Mouse (Mus musculus) liver, postnatal 0 days (tissue): ENCODE results near the gene Srrm1. TPM values are rescaled to one million over a fixed set of nuclear protein-coding genes. Genes with fewer than 3 reads are reported as not detected.

Experiments
- ATAC-seq: fragments of 200-750 bp; cut with Nextera tagmentation; 2 replicates; pipeline ENCODE4 v1.8.0; 2017; ENCODE audit warnings: mild to moderate bottlenecking, moderate library complexity
- DNase-seq: peaks from one replicate; pipeline ENCODE4 v3.0.0-alpha.2; 2016
- H3K27ac ChIP-seq: fragments of 300-500 bp; sonication (generic); 2 replicates; pipeline ENCODE4 v1.5.1; 2014; ENCODE audit warnings: antibody characterized with exemption, moderate library complexity, mild to moderate bottlenecking, low read depth
- H3K27me3 ChIP-seq: fragments of 300-500 bp; sonication (generic); 2 replicates; pipeline ENCODE4 v1.6.1; 2014; ENCODE audit warnings: low read length, control low read depth, mixed read lengths; ENCODE audit not compliant: insufficient read depth
- H3K36me3 ChIP-seq: fragments of 300-500 bp; sonication (generic); replicated peaks from 2 replicates; pipeline ENCODE4 v1.6.1; 2014; ENCODE audit warnings: mild to moderate bottlenecking, control low read depth, low read length, moderate library complexity, mixed read lengths; ENCODE audit not compliant: insufficient read depth
- H3K4me1 ChIP-seq: fragments of 300-500 bp; sonication (generic); 2 replicates; pipeline ENCODE4 v1.6.1; 2014; ENCODE audit warnings: antibody characterized with exemption, mild to moderate bottlenecking, control low read depth; ENCODE audit not compliant: insufficient read depth
- H3K4me2 ChIP-seq: fragments of 300-500 bp; sonication (generic); 2 replicates; pipeline ENCODE4 v1.6.1; 2014; ENCODE audit warnings: low read depth, mild to moderate bottlenecking, low read length, moderate library complexity, mixed read lengths
- H3K4me3 ChIP-seq: fragments of 300-500 bp; sonication (generic); 2 replicates; pipeline ENCODE4 v1.5.1; 2014; ENCODE audit warnings: low read depth, low read length
- H3K9ac ChIP-seq: fragments of 300-500 bp; sonication (generic); replicated peaks from 2 replicates; pipeline ENCODE4 v1.6.1; 2014; ENCODE audit warnings: mild to moderate bottlenecking, moderate library complexity
- H3K9me3 ChIP-seq: fragments of 300-500 bp; sonication (generic); 2 replicates; pipeline ENCODE4 v1.6.1; 2016; ENCODE audit warnings: mild to moderate bottlenecking, control low read depth, low read length, mixed read lengths
- CTCF ChIP-seq: sonication (generic); IDR thresholded peaks from 2 replicates; pipeline ENCODE4 v1.5.1; 2016; ENCODE audit warnings: antibody characterized with exemption, low read depth
- EP300 ChIP-seq: IDR thresholded peaks from 2 replicates; pipeline ENCODE4 v1.6.1; 2016; ENCODE audit warnings: antibody characterized with exemption, low read depth, mild to moderate bottlenecking
- WGBS: fragments of 180-500 bp; shearing (Covaris S2); extraction: QIAGEN DNeasy Blood & Tissue Kit; methylation state at CpG from one replicate; pipeline ENCODE4 v1.1.7; 2014; ENCODE audit not compliant: insufficient replicate concordance; 5-methylcytosine and 5-hydroxymethylcytosine counted together
- polyA plus RNA-seq: library from polyadenylated mRNA; unstranded; fragments of >200 nt; fragmentation: Nextera tagmentation; extraction: Ambion mirVana; gene quantifications from 2 replicates; pipeline ENCODE4 v1.2.1, GENCODE M21; 2015

Gene Srrm1
- polyA plus RNA-seq, 1 experiment from 2014 or later, result 90.6 TPM

DNA sequence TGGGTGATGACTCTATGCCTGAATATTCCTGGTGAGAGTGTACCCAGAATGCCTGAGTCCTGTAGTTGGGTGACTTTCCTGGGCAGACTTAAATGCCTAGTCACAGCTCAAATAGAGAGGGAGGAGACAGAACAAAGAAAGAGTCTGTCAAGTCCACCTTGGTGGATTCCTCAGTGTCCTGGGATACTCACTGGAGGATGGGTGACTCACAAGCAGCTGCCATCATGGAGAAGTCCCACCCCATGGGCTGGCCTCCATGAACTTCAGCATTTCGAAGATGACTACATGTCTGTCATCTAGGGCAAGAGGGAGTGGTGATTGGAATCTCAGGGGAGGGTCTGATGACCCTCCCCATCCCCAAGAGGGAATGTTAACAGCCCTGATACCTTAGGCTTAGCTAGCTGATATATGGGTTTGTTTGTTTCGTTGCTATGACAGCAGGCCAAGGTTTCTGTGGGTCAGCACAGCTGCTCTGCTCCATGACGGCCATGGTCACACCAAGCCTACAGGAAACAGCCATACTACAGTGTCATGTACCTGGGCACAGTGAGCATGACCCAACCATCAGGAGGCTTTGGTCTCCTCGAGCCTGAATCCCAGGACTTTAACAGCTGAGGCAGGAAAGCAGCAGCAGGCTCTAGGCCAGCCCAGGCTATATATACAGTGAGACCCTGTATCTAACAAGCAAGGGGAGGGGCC is 76.3 kb downstream of the Srrm1 start:
- no peaks in the 10 kb centered on the region for H3K36me3 ChIP-seq
- peak overlapping the region; percentile 40; the same call in 1 of the 2 replicates for H3K27ac ChIP-seq
- no peak overlapping the region for H3K4me2 ChIP-seq
- no peak overlapping the region for H3K9ac ChIP-seq
- peaks cover 19% of the 10 kb centered on the region for H3K4me1 ChIP-seq
- no peak for TF ChIP-seq EP300
- no peak for TF ChIP-seq CTCF
- DNase-seq (no peak), ATAC-seq (no peak)
- WGBS, result 57% methylated on average over 4 of the region's 4 CpGs
- H3K27me3 ChIP-seq, result no peaks in the 10 kb centered on the region
- no peak overlapping the region for H3K4me3 ChIP-seq
- H3K9me3 ChIP-seq, result no peaks in the 10 kb centered on the region

DNA sequence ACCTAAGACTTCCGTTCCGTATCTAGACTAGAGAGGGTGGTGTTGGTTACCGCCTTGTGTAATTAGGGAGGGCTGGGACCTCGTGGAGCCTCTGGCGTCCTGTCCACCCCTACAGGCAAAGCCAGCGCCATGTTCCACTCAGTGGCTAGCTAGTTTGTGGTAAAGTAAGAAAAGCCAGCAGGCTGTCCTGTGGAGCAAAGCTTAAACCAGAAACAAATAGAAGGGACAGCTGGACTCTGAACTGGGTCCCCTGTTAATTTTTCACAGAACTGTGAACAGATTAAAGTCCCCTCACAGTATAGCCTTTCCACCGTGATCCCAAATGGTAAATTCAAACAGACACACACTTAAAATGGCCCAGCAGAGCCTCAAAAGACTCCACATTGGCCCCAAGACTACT is 78.4 kb downstream of the Srrm1 start:
- Histone ChIP-seq H3K4me2 (no peak overlapping the region), H3K4me3 (no peak overlapping the region), H3K36me3 (no peaks in the 10 kb centered on the region), H3K9me3 (no peaks in the 10 kb centered on the region), H3K27me3 (no peaks in the 10 kb centered on the region), H3K4me1 (peaks cover 28% of the 10 kb centered on the region), H3K27ac (peak overlapping the region; percentile 85), H3K9ac (no peak overlapping the region)
- WGBS, result 56% methylated on average over 7 of the region's 7 CpGs
- ATAC-seq (no peak), DNase-seq (no peak)
- TF ChIP-seq CTCF, result 0 out of 2 replicates have a peak, but pooled peaks have one; percentile 6
- TF ChIP-seq EP300, result no peak

DNA sequence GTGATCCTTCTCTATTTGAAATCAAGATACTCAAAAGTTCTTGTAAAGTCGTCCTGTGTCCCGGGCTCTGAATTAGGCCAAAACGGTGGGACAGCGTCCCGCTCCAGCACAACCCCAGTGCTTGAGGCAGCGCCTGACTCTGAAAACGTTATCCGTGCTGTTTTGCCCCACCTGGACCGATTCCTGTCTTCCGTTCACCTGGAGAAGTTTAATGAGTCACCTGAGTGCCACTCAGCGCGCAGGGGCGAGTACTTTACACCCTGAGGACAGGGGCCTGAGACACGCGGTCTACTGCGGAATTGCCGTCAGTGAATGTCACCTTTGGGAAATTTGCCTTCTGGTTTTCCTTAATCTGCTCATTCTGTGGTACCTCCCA is 79.8 kb downstream of the Srrm1 start:
- no peak for TF ChIP-seq CTCF
- Histone ChIP-seq H3K27me3 (no peaks in the 10 kb centered on the region), H3K9me3 (no peaks in the 10 kb centered on the region), H3K4me2 (peak overlapping the region; percentile 85), H3K36me3 (peaks cover 6% of the 10 kb centered on the region; the same call in 1 of the 2 replicates), H3K4me1 (peaks cover 38% of the 10 kb centered on the region), H3K9ac (peak overlapping the region; percentile 66), H3K4me3 (peak overlapping the region; percentile 44), H3K27ac (peak overlapping the region; percentile 85)
- ATAC-seq (no peak), DNase-seq (peak; percentile 49)
- 6% methylated on average over 17 of the region's 17 CpGs for WGBS

DNA sequence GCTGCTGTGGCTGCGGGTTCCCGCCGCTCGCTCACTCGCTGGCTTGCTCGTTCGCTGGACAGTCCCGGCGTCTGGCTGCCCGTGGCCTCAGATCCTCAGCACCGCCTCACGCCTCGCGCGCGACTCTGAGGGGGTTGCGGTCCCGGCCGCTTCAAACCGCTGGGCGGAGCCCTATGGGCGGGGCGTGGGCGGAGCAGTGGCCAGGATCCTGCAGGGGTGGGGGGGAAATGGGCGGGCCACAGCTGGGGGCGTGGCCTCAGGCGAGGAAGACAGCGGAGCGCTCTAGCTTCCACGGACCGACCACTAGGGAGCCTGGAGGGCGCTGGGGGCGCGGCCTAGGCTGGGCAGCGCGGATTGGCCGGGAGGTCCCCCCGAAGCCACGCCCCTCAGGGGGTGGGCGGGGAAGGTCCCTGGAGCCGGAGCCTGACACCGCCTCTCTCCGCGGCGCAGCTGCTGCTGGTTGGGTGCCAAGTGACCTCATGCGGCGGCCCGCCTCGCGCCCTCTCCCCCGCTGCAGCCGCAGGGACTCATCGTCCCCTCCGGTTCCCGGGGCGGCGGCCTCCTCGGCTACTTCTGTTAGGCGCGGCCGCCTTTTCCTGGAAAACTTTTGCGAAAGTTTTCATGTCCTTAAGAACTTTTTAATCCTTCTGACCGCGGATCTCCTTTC is 80.3 kb downstream of the Srrm1 start, which contains the start of gene Clic4:
Clic4 (minus strand) TSS at position 175 of the 667 bp plus-strand sequence.
- H3K4me1 ChIP-seq, result peaks cover 43% of the 10 kb centered on the region
- DNase-seq (peak; percentile 100), ATAC-seq (peak; percentile 94)
- peak within 1 kb of the TSS; percentile 95 for H3K9ac ChIP-seq
- H3K9me3 ChIP-seq, result no peaks in the 10 kb centered on the region
- peak within 1 kb of the TSS; percentile 88 for H3K4me3 ChIP-seq
- WGBS, result under 1% methylated on average over 61 of the region's 64 CpGs
- peaks cover 6% of the 10 kb centered on the region; the same call in 1 of the 2 replicates for H3K36me3 ChIP-seq
- TF ChIP-seq CTCF (peak; percentile 57), EP300 (peak; percentile 45; the same call in 1 of the 2 replicates)
- peak within 1 kb of the TSS; percentile 85 for H3K4me2 ChIP-seq
- no peaks in the 10 kb centered on the region for H3K27me3 ChIP-seq
- peak within 1 kb of the TSS; percentile 97 for H3K27ac ChIP-seq

DNA sequence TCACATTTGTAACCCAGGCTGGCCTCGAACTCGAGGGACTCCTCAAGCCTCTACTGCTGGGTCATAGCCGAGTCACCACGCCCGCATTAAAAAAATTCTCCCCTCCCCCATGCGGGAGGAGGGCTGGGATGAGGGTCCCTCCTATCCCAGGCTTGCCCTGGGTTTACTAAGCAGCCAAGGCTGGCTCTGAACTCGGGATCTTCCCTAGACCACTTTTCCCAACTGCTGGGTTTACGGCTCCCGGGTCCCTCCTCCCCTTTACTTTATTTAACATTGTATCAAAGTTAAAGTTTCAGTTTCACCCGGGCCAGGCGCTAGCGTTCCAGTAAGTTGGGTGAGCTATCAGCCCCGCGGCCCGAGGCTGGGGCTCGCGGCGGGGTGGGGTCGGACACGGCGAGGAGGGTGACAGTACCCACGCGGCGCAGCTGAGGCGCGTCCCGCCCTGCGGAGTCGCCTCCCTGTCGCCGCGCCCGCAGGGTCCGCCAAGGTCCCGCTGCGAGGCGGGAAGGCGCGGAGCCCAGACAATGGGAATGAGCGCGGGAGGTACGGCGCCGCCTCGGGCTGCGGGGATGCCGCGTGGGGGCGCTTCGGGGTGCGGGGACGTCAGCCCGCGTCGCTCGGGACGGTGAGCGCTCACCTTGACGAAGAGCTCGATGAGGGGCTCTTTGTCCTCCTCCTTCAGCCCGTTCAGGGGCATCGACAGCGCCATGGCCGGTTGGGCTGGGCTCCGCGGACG is 81.1 kb downstream of the Srrm1 start:
- ATAC-seq, result peak; percentile 51
- Histone ChIP-seq H3K4me3 (peak overlapping the region; percentile 88), H3K9me3 (no peaks in the 10 kb centered on the region), H3K36me3 (peaks cover 6% of the 10 kb centered on the region; the same call in 1 of the 2 replicates), H3K9ac (peak overlapping the region; percentile 95), H3K4me1 (peaks cover 47% of the 10 kb centered on the region), H3K27ac (peak overlapping the region; percentile 97), H3K27me3 (no peaks in the 10 kb centered on the region), H3K4me2 (peak overlapping the region; percentile 85)
- under 1% methylated on average over 61 of the region's 67 CpGs for WGBS
- TF ChIP-seq EP300, result no peak
- TF ChIP-seq CTCF, result peak; percentile 16; the same call in 1 of the 2 replicates
- peak; percentile 75 for DNase-seq

DNA sequence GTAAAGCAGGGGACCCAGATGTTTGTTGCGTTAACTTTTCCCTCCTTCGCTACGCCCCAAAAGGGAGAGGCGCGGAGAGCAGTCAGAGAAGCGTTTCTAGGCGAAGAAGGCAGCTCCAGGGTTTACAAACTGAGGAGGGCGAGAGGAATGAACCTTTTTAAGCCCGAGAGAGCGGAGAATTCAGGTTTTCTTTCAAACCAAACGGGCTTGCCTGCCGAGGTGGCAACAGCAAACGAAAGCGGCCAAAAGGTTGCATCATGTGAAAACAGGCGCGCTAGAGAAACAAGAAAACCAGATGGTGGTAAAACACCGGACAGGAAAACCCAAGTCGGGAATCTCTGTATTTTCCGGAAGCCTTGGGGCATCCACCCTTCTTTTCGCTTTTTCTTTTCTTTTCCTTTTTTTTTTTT is 81.7 kb downstream of the Srrm1 start:
- H3K27ac ChIP-seq, result peak overlapping the region; percentile 97
- peaks cover 45% of the 10 kb centered on the region for H3K4me1 ChIP-seq
- H3K4me2 ChIP-seq, result peak overlapping the region; percentile 85
- TF ChIP-seq EP300, result no peak
- no peak for TF ChIP-seq CTCF
- peak overlapping the region; percentile 88 for H3K4me3 ChIP-seq
- no peaks in the 10 kb centered on the region for H3K9me3 ChIP-seq
- peaks cover 6% of the 10 kb centered on the region; the same call in 1 of the 2 replicates for H3K36me3 ChIP-seq
- WGBS, result under 1% methylated on average over 19 of the region's 20 CpGs
- peak overlapping the region; percentile 95 for H3K9ac ChIP-seq
- H3K27me3 ChIP-seq, result no peaks in the 10 kb centered on the region
- ATAC-seq, result no peak
- peak; percentile 46 for DNase-seq

Other genes starting within 250 kb of the Srrm1 start
- gene Runx3, start 232.7 kb downstream of the Srrm1 start, polyA plus RNA-seq, result 0.39 and 0.46 TPM in 2 replicates
- gene Clic4, start 80.5 kb downstream of the Srrm1 start, polyA plus RNA-seq, result 52.2 and 64.6 TPM in 2 replicates
- gene Ncmap, start 44.9 kb upstream of the Srrm1 start, polyA plus RNA-seq, result 0.12 and 0.14 TPM in 2 replicates
- gene Rcan3, start 80.5 kb upstream of the Srrm1 start, polyA plus RNA-seq, result 3.7 and 4.9 TPM in 2 replicates
- not detected in 2 replicates for gene Stpg1, start 141.5 kb upstream of the Srrm1 start, polyA plus RNA-seq
- 1.6 TPM in 2 replicates for gene Nipal3, start 141.7 kb upstream of the Srrm1 start, polyA plus RNA-seq
- gene Grhl3, start 220.3 kb upstream of the Srrm1 start, polyA plus RNA-seq, result 0.21 and 0.46 TPM in 2 replicates